Mouse (Mus musculus) spleen, adult 2 months (tissue): ENCODE measurements at regions not wholly inside any gene's neighbourhood (a gene's known extent, or its start where the extent isn't known, plus 50 kb on each side); places are given as distances from the start of the nearest gene placed in this dataset.

Source experiments
- DNase-seq, 2 experiments: peaks; one replicate each; pipeline versions ENCODE4 v3.0.0 to v3.0.0-alpha.2; 2012 to 2021; ENCODE audit warnings: low spot score in 2 of 2, low read depth in 1 of 2
- H3K27ac ChIP-seq: fragments of 200-500 bp; 2 replicates; pipeline ENCODE4 v1.5.1; 2012; ENCODE audit warnings: low read length, inconsistent platforms; ENCODE audit not compliant: insufficient read depth
- H3K27me3 ChIP-seq: fragments of 200-500 bp; 2 replicates; pipeline ENCODE4 v1.6.1; 2012; ENCODE audit warnings: mild to moderate bottlenecking, moderate library complexity, low read length, inconsistent platforms; ENCODE audit not compliant: control insufficient read depth, insufficient read depth
- H3K36me3 ChIP-seq: fragments of 200-500 bp; 2 replicates; pipeline ENCODE4 v1.6.1; 2012; ENCODE audit warnings: mild to moderate bottlenecking, low read length, inconsistent platforms; ENCODE audit not compliant: control insufficient read depth, insufficient read depth
- H3K4me1 ChIP-seq: fragments of 200-500 bp; 2 replicates; pipeline ENCODE4 v1.6.1; 2011; ENCODE audit warnings: inconsistent platforms; ENCODE audit not compliant: control insufficient read depth, insufficient read depth, insufficient read length
- H3K4me3 ChIP-seq: fragments of 200-500 bp; 2 replicates; pipeline ENCODE4 v1.5.1; 2011; ENCODE audit warnings: mild to moderate bottlenecking, inconsistent platforms; ENCODE audit not compliant: insufficient read depth, insufficient read length; ENCODE audit errors: extremely low read depth
- CTCF ChIP-seq: fragments of 200-500 bp; IDR thresholded peaks from 2 replicates; pipeline ENCODE4 v1.5.1; 2011; ENCODE audit warnings: mild to moderate bottlenecking, inconsistent platforms; ENCODE audit not compliant: insufficient read depth, insufficient read length, insufficient replicate concordance; ENCODE audit errors: extremely low read depth
- POLR2A ChIP-seq: fragments of 200-500 bp; IDR thresholded peaks from 2 replicates; pipeline ENCODE4 v1.6.1; 2011; ENCODE audit warnings: low read depth, low read length, inconsistent platforms
- WGBS: fragments of 180-500 bp; shearing (Covaris S2); methylation state at CpG from one replicate; pipeline ENCODE4 v1.1.7; 2018; 5-methylcytosine and 5-hydroxymethylcytosine counted together

DNA sequence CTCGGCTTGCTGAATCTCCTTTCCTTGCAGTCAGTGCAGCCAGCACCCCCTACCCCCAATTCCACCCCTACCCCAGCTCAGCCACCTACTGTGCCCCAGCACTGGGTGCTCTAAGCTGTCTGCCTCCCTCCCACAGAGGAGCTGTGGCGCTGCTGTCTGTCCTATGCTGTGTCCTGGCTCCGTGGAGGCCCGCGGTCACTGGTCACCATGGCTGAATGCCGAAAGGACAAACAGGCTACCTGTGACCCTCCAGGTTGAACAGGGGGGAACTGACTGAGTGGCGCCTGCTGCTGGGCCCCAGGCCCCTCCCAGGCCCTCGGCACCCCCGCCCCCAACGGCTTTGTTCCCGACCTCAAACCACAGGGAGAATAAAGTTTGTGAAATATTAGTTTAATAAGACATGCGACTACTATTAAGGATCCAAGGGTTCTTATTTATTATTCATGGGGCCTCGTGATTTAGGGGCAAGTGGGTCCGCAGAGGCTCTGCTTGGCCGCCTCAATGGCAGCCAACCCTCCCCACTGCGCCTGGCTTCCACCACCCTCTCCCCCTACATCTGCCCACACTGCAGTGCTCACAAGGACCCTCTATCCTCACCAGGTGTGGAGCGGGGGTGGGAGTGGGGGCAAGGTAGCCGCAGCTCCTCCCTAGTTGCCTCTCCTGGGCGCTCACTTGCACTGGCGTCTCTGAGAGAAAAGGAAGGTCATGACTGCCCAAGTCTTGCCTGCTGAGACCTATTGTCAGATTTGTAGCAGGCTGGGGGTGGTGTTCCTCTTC is 90.0 kb upstream of the Mvb12b start:
- Histone ChIP-seq H3K27ac (no peak overlapping the region), H3K4me3 (no peak overlapping the region), H3K27me3 (no peaks in the 10 kb centered on the region), H3K36me3 (no peaks in the 10 kb centered on the region), H3K4me1 (no peaks in the 10 kb centered on the region)
- 84% methylated on average over 20 of the region's 20 CpGs for WGBS
- TF ChIP-seq POLR2A = no peak
- no peak for TF ChIP-seq CTCF
- DNase-seq = no peak

DNA sequence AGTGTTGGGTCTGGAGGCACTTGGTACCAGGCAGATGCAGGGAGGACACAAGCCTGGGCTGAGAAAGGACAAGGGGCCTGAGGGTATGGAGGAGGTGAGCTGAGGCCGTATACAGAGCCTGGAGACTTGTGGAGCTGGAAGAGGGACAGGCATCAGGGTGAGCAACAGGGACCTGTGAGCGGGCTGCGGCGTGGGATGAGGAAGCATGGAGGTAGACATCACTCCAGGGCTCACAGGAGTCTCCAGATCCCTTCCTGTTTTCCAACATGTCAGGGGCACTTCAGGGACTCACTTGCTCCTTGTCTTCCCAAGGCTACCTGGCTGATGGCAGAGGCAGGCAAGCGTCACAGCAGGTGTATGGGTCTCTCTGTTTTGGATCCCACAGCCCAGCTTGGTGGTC is 89.4 kb upstream of the Mvb12b start:
- no peak overlapping the region for H3K27ac ChIP-seq
- no peak overlapping the region for H3K4me3 ChIP-seq
- H3K36me3 ChIP-seq = no peaks in the 10 kb centered on the region
- TF ChIP-seq POLR2A = no peak
- no peak for TF ChIP-seq CTCF
- H3K4me1 ChIP-seq = no peaks in the 10 kb centered on the region
- WGBS = 88% methylated on average over 5 of the region's 5 CpGs
- no peak for DNase-seq
- H3K27me3 ChIP-seq = no peaks in the 10 kb centered on the region

DNA sequence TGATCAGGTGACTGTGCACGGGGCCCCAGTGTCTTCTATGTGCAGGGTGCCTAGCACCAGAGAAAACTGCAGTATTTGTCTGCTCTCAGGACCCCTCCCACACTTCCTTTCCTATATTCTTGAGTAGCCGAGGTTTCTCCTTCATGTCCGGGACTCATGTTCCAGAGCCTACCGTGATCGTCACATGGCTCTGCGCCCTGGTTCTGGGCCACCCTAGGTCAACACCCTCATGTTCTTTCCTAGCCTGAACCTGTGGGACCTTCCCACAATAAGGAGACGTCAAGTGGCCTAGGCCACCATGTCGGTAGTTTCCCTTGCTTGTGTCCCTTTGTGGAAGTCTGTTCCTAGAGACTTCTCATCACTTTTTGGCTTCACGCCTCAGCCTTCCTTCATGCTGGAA is 88.4 kb upstream of the Mvb12b start:
- no peak overlapping the region for H3K4me3 ChIP-seq
- no peak for DNase-seq
- 89% methylated on average over 9 of the region's 9 CpGs for WGBS
- no peak for TF ChIP-seq CTCF
- H3K36me3 ChIP-seq = no peaks in the 10 kb centered on the region
- no peaks in the 10 kb centered on the region for H3K4me1 ChIP-seq
- no peak overlapping the region for H3K27ac ChIP-seq
- no peaks in the 10 kb centered on the region for H3K27me3 ChIP-seq

DNA sequence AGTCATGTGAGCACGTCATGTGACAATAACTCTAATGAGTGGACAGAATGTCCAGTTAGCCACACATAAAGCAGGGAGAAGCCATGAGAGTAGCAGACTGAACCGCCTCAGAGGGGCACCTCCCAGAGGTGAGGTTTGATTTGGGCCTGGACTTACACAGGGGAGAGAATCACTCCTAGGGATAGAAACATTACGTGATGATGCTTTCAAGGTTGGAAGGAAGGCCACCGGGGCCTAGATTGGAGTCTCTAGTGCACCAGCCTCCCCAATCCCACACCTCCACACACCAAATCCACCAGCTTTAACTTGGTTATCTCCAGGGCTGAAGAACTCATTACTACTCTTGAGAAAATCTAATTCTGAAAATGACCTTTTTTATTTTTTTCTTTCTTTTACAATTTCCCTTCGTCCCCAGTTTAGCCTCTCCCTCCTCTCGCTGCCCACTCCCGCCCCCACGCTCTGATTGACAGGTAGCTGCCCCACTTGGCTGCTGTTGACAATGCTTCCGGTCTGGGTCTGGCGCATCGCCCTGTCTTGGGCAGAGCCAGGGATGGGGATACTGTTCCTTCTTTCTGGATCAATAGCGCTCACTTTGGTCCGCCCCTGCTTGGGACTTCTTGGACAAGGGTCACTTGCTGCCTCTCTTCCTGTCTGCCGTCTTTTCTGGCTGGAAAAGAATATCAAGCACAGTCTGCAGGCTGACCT is 87.8 kb upstream of the Mvb12b start:
- H3K4me1 ChIP-seq = no peaks in the 10 kb centered on the region
- DNase-seq = no peak
- H3K27me3 ChIP-seq = no peaks in the 10 kb centered on the region
- H3K36me3 ChIP-seq = no peaks in the 10 kb centered on the region
- TF ChIP-seq POLR2A (no peak), CTCF (no peak)
- H3K4me3 ChIP-seq = no peak overlapping the region
- H3K27ac ChIP-seq = no peak overlapping the region
- 78% methylated on average over 14 of the region's 14 CpGs for WGBS

DNA sequence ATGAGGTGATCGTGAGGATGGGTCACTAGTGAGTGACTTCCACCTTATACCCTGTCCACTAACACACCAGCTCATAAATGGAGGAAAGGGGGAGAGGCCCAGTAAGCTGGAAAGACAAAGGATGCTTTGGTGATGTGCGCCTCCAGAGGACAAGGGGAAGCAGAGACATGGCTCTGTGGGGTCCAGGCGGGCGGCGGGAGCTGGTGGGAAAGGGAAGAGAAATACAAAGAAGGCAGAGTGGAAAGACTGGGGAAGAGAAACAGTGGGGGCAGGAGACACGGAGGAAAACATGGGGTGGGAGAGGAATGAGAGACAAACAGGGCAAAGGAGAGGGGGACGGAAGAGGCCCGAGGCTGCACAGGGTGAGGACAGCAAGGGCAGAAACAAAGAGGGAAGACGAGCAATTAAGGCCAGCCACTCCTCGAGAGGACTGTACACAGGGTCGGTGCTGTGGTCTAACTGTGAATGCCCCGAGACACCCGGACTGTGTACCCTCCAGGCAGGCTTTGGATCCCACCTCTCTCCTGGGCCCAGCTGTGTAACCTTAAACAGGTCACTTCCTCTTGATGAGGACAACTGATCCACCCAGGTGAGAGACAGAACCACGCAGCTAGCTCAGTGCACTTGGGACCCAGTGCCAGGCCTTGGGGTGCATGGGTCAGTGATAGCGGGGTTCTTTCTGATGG is 87.1 kb upstream of the Mvb12b start:
- H3K4me1 ChIP-seq = no peaks in the 10 kb centered on the region
- DNase-seq = no peak

DNA sequence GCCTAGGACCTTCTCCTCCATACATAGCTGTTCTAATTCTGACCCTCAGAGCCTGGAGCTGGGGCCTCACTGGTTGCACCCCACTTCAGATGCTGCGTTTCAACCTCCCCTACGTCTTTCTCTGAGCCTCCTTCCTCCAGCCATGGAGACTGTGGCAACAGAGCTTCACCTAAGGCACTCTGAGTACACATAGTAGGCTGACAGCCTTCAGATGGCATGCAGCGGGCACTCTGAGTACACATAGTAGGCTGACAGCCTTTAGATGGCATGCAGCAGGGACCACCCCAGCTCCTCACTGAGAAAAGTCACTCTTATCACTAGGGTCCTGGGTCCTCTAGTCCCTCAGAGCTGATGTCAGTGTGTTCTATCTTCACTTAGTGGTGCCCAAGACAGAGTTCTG is 86.3 kb upstream of the Mvb12b start:
- WGBS = 84% methylated on average over 3 of the region's 3 CpGs
- Histone ChIP-seq H3K4me1 (no peaks in the 10 kb centered on the region), H3K36me3 (no peaks in the 10 kb centered on the region), H3K27ac (no peak overlapping the region), H3K27me3 (no peaks in the 10 kb centered on the region), H3K4me3 (no peak overlapping the region)
- TF ChIP-seq POLR2A = no peak
- no peak for TF ChIP-seq CTCF
- DNase-seq = no peak

More for the DNA sequence above, 87.1 kb upstream of the Mvb12b start:
- H3K36me3 ChIP-seq = no peaks in the 10 kb centered on the region
- no peak overlapping the region for H3K27ac ChIP-seq
- 85% methylated on average over 15 of the region's 15 CpGs for WGBS
- no peaks in the 10 kb centered on the region for H3K27me3 ChIP-seq
- TF ChIP-seq POLR2A (no peak), CTCF (no peak)
- H3K4me3 ChIP-seq = no peak overlapping the region
